Mouse (Mus musculus) gastrocnemius, adult 2 months (tissue): ENCODE measurements around the gene Heatr3. TPM values are rescaled to one million over a fixed set of nuclear protein-coding genes. Genes with fewer than 3 reads are reported as not detected.

Experiments used
- DNase-seq: peaks from one replicate; pipeline ENCODE4 v3.0.0; 2022
- H3K27ac ChIP-seq: fragments of 200-600 bp; 2 replicates; pipeline ENCODE4 v1.8.1; 2022; ENCODE audit warnings: mild to moderate bottlenecking
- H3K4me3 ChIP-seq: fragments of 200-600 bp; 2 replicates; pipeline ENCODE4 v1.8.1; 2022; ENCODE audit warnings: mild to moderate bottlenecking, moderate library complexity
- CTCF ChIP-seq: fragments of 200-600 bp; IDR thresholded peaks from 2 replicates; pipeline ENCODE4 v1.8.1; 2022; ENCODE audit warnings: antibody characterized with exemption, mild to moderate bottlenecking, moderate library complexity
- intact Hi-C: fragments of 180-260 bp; cut with DNase I; formaldehyde crosslinking; loops from one replicate; pipeline ENCODE4 v1.15.1; 2025
- long read RNA-seq, 2 experiments: library from polyadenylated mRNA; stranded (forward); transcript quantifications; one replicate each; pipeline ENCODE4 v2.0.0; 2021
- total RNA-seq, 2 experiments: library from RNA; stranded (reverse); gene quantifications; 2 replicates each; pipeline ENCODE4 v1.2.3; 2021

Gene Heatr3
- total RNA-seq = 10 to 100 TPM; 32.6 to 32.7 TPM
- long read RNA-seq, experiment 1, transcript Heatr3-201 (15 exons, 3,251 nt) = major isoform, 77 of 83 reads
- long read RNA-seq, experiment 1, partial matches to known transcripts = 4 of 83 reads
- long read RNA-seq, experiment 1, other reads (novel, unspliced or antisense) = 2 of 83 reads
- long read RNA-seq, experiment 2, transcript Heatr3-201 (15 exons, 3,251 nt) = major isoform, 73 of 81 reads
- long read RNA-seq, experiment 2, partial matches to known transcripts = 3 of 81 reads
- long read RNA-seq, experiment 2, other reads (novel, unspliced or antisense) = 5 of 81 reads

- TF ChIP-seq CTCF = peak; percentile 32
- H3K4me3 ChIP-seq = peak within 1 kb of the TSS; percentile 89
- H3K27ac ChIP-seq = peak within 1 kb of the TSS; percentile 98
- DNase-seq = peak; percentile 97
- intact Hi-C loops = loop anchor here (2.0 kb wide), 1 partner anchor 19 kb away; the partner anchor contains the start of gene Cnep1r1
These were observed at the start of gene Heatr3 for GRCm38 (mm10) chr8:88137748-88138484. Heatr3 (plus strand) TSS chr8:88137855.

- Histone ChIP-seq H3K27ac (no peak overlapping the region), H3K4me3 (no peak overlapping the region)
- no peak for DNase-seq
- intact Hi-C loops = no loop called here
- no peak for TF ChIP-seq CTCF
These were observed 49.6 kb upstream of the Heatr3 start for GRCm38 (mm10) chr8:88088006-88088405.

- intact Hi-C loops = no loop called here
- TF ChIP-seq CTCF = no peak
- no peak for DNase-seq
- no peak overlapping the region for H3K27ac ChIP-seq
- H3K4me3 ChIP-seq = no peak overlapping the region
These were observed 46.0 kb upstream of the Heatr3 start for GRCm38 (mm10) chr8:88091661-88092060.

GRCm38 (mm10) chr8:88093367-88093766 is 44.3 kb upstream of the Heatr3 start:
- no peak for DNase-seq
- Histone ChIP-seq H3K4me3 (no peak overlapping the region), H3K27ac (no peak overlapping the region)
- TF ChIP-seq CTCF = no peak
- intact Hi-C loops = no loop called here

GRCm38 (mm10) chr8:88098856-88099255 is 38.8 kb upstream of the Heatr3 start:
- Histone ChIP-seq H3K4me3 (no peak overlapping the region), H3K27ac (no peak overlapping the region)
- DNase-seq = no peak
- intact Hi-C loops = no loop called here
- TF ChIP-seq CTCF = no peak

- no peak overlapping the region for H3K27ac ChIP-seq
- no peak overlapping the region for H3K4me3 ChIP-seq
- intact Hi-C loops = no loop called here
- peak; percentile 78 for TF ChIP-seq CTCF
- peak; percentile 53 for DNase-seq
These were observed 38.1 kb upstream of the Heatr3 start for GRCm38 (mm10) chr8:88099526-88099925.

- Histone ChIP-seq H3K27ac (no peak overlapping the region), H3K4me3 (no peak overlapping the region)
- no peak for DNase-seq
- intact Hi-C loops = no loop called here
- no peak; the same call in 1 of the 2 replicates for TF ChIP-seq CTCF
These were observed 28.4 kb upstream of the Heatr3 start for GRCm38 (mm10) chr8:88109241-88109640.

- H3K27ac ChIP-seq = peak within 1 kb of the TSS; percentile 98
- intact Hi-C loops = loop anchor here (2.0 to 5.0 kb wide), 3 partner anchors 20 to 124 kb away; partner anchors contain the start of gene Tent4b
- peak; percentile 85 for TF ChIP-seq CTCF
- peak within 1 kb of the TSS; percentile 84 for H3K4me3 ChIP-seq
- peak; percentile 89 for DNase-seq
These were observed 19.1 kb upstream of the Heatr3 start, which contains the start of gene Cnep1r1 for GRCm38 (mm10) chr8:88118456-88119036. Cnep1r1 (plus strand) TSS chr8:88118769.

- Histone ChIP-seq H3K27ac (peak overlapping the region; percentile 98), H3K4me3 (peak overlapping the region; percentile 84)
- no peak for DNase-seq
- intact Hi-C loops = loop anchor here (2.0 to 5.0 kb wide), 3 partner anchors 20 to 123 kb away; partner anchors contain the start of gene Tent4b
- no peak for TF ChIP-seq CTCF
These were observed 18.6 kb upstream of the Heatr3 start for GRCm38 (mm10) chr8:88119076-88119475.

- TF ChIP-seq CTCF = no peak
- no peak overlapping the region for H3K4me3 ChIP-seq
- DNase-seq = no peak
- intact Hi-C loops = no loop called here
- H3K27ac ChIP-seq = no peak overlapping the region
These were observed 12.8 kb upstream of the Heatr3 start for GRCm38 (mm10) chr8:88124850-88125249.

- no peak overlapping the region for H3K27ac ChIP-seq
- no peak overlapping the region for H3K4me3 ChIP-seq
- no peak for DNase-seq
- TF ChIP-seq CTCF = no peak
- intact Hi-C loops = no loop called here
These were observed 8.3 kb upstream of the Heatr3 start for GRCm38 (mm10) chr8:88129397-88129796.

GRCm38 (mm10) chr8:88130754-88131317 is 6.8 kb upstream of the Heatr3 start:
- intact Hi-C loops = no loop called here
- no peak overlapping the region for H3K27ac ChIP-seq
- no peak for TF ChIP-seq CTCF
- H3K4me3 ChIP-seq = no peak overlapping the region
- no peak for DNase-seq

- TF ChIP-seq CTCF = no peak
- Histone ChIP-seq H3K27ac (no peak overlapping the region), H3K4me3 (no peak overlapping the region)
- DNase-seq = no peak
- intact Hi-C loops = loop anchor here (2.0 kb wide), 1 partner anchor 20 kb away; the partner anchor contains the start of gene Cnep1r1
These were observed 1.6 kb downstream of the Heatr3 start for GRCm38 (mm10) chr8:88139256-88139655.
